In genomic region chr13:101508331-101508730, GRCm38 (mm10) we compare ENCODE assay signal across 22 mouse cellular contexts.
DNase-seq lines count a peak whose midpoint lies in the region; ATAC-seq and TF ChIP-seq lines count a peak whose summit lies in the region.
"Had no signal": no experiment of that assay in that cellular context is flagged by ENCODE, and none has a peak within 500 bp of the region (broad histone marks: within the 10 kb centered on the region; RNA-seq: fewer than 3 reads in every experiment).

No protein-coding gene starts in this region.

- no peaks in the 10 kb centered on the region for H3K36me3 ChIP-seq in kidney, adult 2 months (ENCODE audit: control insufficient read depth, insufficient read depth, low read length)
- no peaks in the 10 kb centered on the region for H3K36me3 ChIP-seq in kidney, embryonic 15.5 days
- no peaks in the 10 kb centered on the region for H3K36me3 ChIP-seq in liver, adult 2 months (ENCODE audit: control insufficient read depth, insufficient read depth, low read length)
- H3K36me3 ChIP-seq in liver, postnatal 0 days (replicated peaks; ENCODE audit: insufficient read depth, low read length), result no peaks in the 10 kb centered on the region
- H3K36me3 ChIP-seq in hindbrain, postnatal 0 days (ENCODE audit: insufficient read depth, low read length), result no peaks in the 10 kb centered on the region
- H3K36me3 ChIP-seq: G1E had no signal

- H3K4me1 ChIP-seq in kidney, adult 2 months (ENCODE audit: control insufficient read depth, insufficient read depth, low read length), result peaks cover 21% of the 10 kb centered on the region
- peaks cover 6% of the 10 kb centered on the region for H3K4me1 ChIP-seq in kidney, embryonic 15.5 days
- H3K4me1 ChIP-seq in liver, adult 2 months (ENCODE audit: control insufficient read depth, insufficient read depth, low read length), result peaks cover 12% of the 10 kb centered on the region
- peaks cover 4% of the 10 kb centered on the region; the same call in 1 of the 2 replicates for H3K4me1 ChIP-seq in liver, postnatal 0 days (ENCODE audit: insufficient read depth)
- H3K4me1 ChIP-seq in embryonic fibroblast, embryonic 13.5 days (ENCODE audit: control insufficient read depth, insufficient read depth, low read length), result no peaks in the 10 kb centered on the region
- H3K4me1 ChIP-seq in hindbrain, postnatal 0 days (ENCODE audit: insufficient read depth, low read length), result no peaks in the 10 kb centered on the region

- TF ChIP-seq POLR2A in kidney, adult 2 months (IDR thresholded peaks at IDR 0.05; ENCODE audit: low read depth, low read length), result no peak
- no peak for TF ChIP-seq POLR2A in liver, adult 2 months (IDR thresholded peaks at IDR 0.05; ENCODE audit: extremely low read depth, insufficient read depth, low read length)
- TF ChIP-seq POLR2A in embryonic fibroblast, embryonic 13.5 days (IDR thresholded peaks at IDR 0.05; ENCODE audit: low read depth, low read length), result no peak

- no peak overlapping the region for H3K4me3 ChIP-seq in kidney, adult 2 months (ENCODE audit: insufficient read depth, low read depth, low read length)
- no peak overlapping the region for H3K4me3 ChIP-seq in kidney, embryonic 15.5 days (replicated peaks)
- no peak overlapping the region for H3K4me3 ChIP-seq in liver, adult 2 months (ENCODE audit: insufficient read depth, low read depth, low read length)
- H3K4me3 ChIP-seq in liver, postnatal 0 days (ENCODE audit: low read depth, low read length), result no peak overlapping the region
- H3K4me3 ChIP-seq in embryonic fibroblast, embryonic 13.5 days (ENCODE audit: insufficient read depth, low read length), result no peak overlapping the region
- H3K4me3 ChIP-seq in hindbrain, postnatal 0 days (ENCODE audit: low read length), result no peak overlapping the region

- no peak overlapping the region for H3K9ac ChIP-seq in kidney, embryonic 15.5 days
- no peak overlapping the region for H3K9ac ChIP-seq in liver, adult 2 months (ENCODE audit: low read depth, low read length)
- no peak overlapping the region for H3K9ac ChIP-seq in liver, postnatal 0 days (replicated peaks)
- no peak overlapping the region for H3K9ac ChIP-seq in hindbrain, postnatal 0 days (replicated peaks; ENCODE audit: low read length)

- H3K27ac ChIP-seq in kidney, adult 2 months (ENCODE audit: insufficient read depth, low read depth, low read length), result no peak overlapping the region
- no peak overlapping the region for H3K27ac ChIP-seq in kidney, embryonic 15.5 days
- H3K27ac ChIP-seq in liver, adult 2 months (replicated peaks; ENCODE audit: insufficient read depth, low read depth, low read length), result no peak overlapping the region
- no peak overlapping the region for H3K27ac ChIP-seq in liver, postnatal 0 days (ENCODE audit: low read depth)
- peak overlapping the region; percentile 45 for H3K27ac ChIP-seq in embryonic fibroblast, embryonic 13.5 days (ENCODE audit: insufficient read depth, low read length)
- H3K27ac ChIP-seq in hindbrain, postnatal 0 days, result no peak overlapping the region

- H3K27me3 ChIP-seq in kidney, adult 2 months (replicated peaks; ENCODE audit: control insufficient read depth, insufficient read depth, low read length), result no peaks in the 10 kb centered on the region
- H3K27me3 ChIP-seq in kidney, embryonic 15.5 days, result no peaks in the 10 kb centered on the region
- no peaks in the 10 kb centered on the region for H3K27me3 ChIP-seq in liver, adult 2 months (ENCODE audit: control insufficient read depth, insufficient read depth, low read length)
- H3K27me3 ChIP-seq in liver, postnatal 0 days (ENCODE audit: insufficient read depth, low read length), result no peaks in the 10 kb centered on the region
- no peaks in the 10 kb centered on the region for H3K27me3 ChIP-seq in hindbrain, postnatal 0 days (ENCODE audit: insufficient read depth, low read length)
- H3K27me3 ChIP-seq: CH12.LX, Patski had no signal

- H3K79me2 ChIP-seq in liver, adult 2 months (ENCODE audit: control insufficient read depth, insufficient read depth, low read length), result no peaks in the 10 kb centered on the region

- TF ChIP-seq CTCF in kidney, adult 2 months (conservative IDR thresholded peaks at IDR 0.05; ENCODE audit: insufficient read depth, insufficient read length, low read depth, low read length), result no peak
- TF ChIP-seq CTCF in liver, adult 2 months (IDR thresholded peaks at IDR 0.05; ENCODE audit: low read depth, low read length), result no peak
- no peak for TF ChIP-seq CTCF in liver, postnatal 0 days (IDR thresholded peaks at IDR 0.05; ENCODE audit: low read depth)
- TF ChIP-seq CTCF in embryonic fibroblast, embryonic 13.5 days (IDR thresholded peaks at IDR 0.05; ENCODE audit: borderline replicate concordance, insufficient read depth, low read length), result no peak
- no peak for TF ChIP-seq CTCF in hindbrain, postnatal 0 days (IDR thresholded peaks at IDR 0.05; ENCODE audit: low read depth)

- no peak overlapping the region for H3K4me2 ChIP-seq in kidney, embryonic 15.5 days
- H3K4me2 ChIP-seq in liver, postnatal 0 days (ENCODE audit: low read depth, low read length), result no peak overlapping the region
- H3K4me2 ChIP-seq in hindbrain, postnatal 0 days (ENCODE audit: low read depth, low read length), result no peak overlapping the region

- ATAC-seq in kidney, embryonic 15.5 days (replicated peaks; ENCODE audit: low FRiP score), result no peak
- no peak for ATAC-seq in liver, postnatal 0 days
- no peak for ATAC-seq in hindbrain, postnatal 0 days
- ATAC-seq: activated CD4-positive, CD25-positive, alpha-beta regulatory T cell, adult 4 months; CD4-positive, CD25-positive, alpha-beta regulatory T cell, adult 4 months; Patski had no signal

- no peaks in the 10 kb centered on the region for H3K9me3 ChIP-seq in kidney, embryonic 15.5 days (replicated peaks)
- no peaks in the 10 kb centered on the region for H3K9me3 ChIP-seq in liver, postnatal 0 days (ENCODE audit: low read length)
- H3K9me3 ChIP-seq in hindbrain, postnatal 0 days (ENCODE audit: low read length), result no peaks in the 10 kb centered on the region
- H3K9me3 ChIP-seq: G1E had no signal

- peak; percentile 61 for DNase-seq in kidney, adult 2 months
- no peak for DNase-seq in kidney, adult 11 months
- DNase-seq in kidney, adult 9 months, result peak; percentile 52
- DNase-seq in liver, adult 2 months (ENCODE audit: extremely low read depth, low read depth, low spot score), result peak; percentile 76
- no peak for DNase-seq in liver, postnatal 0 days
- no peak for DNase-seq in hindbrain, postnatal 0 days (ENCODE audit: low spot score)
- DNase-seq: adrenal gland, adult 2 months; adrenal gland, adult 8-10 months; adrenal gland, postnatal 10 days; adrenal gland, postnatal 14 days; adrenal gland, postnatal 25 days; adrenal gland, postnatal 36 days; B cell, adult 2 months; cerebellum, adult 11 months; cerebellum, adult 11-12 months had no signal

- no peak for TF ChIP-seq EP300 in liver, postnatal 0 days (IDR thresholded peaks at IDR 0.05; ENCODE audit: low read depth)

Comparison
In these comparisons a context has a peak if more than half of its experiments do, and no peak if none do; other contexts are left out.
1. DNase-seq: peak in kidney, adult 2 months (single experiment), kidney, adult 9 months (single experiment) and liver, adult 2 months (single experiment); none in kidney, adult 11 months (single experiment), liver, postnatal 0 days (single experiment) and hindbrain, postnatal 0 days (single experiment).